29 mouse cellular contexts compared by ENCODE assay signal in the genomic region with DNA sequence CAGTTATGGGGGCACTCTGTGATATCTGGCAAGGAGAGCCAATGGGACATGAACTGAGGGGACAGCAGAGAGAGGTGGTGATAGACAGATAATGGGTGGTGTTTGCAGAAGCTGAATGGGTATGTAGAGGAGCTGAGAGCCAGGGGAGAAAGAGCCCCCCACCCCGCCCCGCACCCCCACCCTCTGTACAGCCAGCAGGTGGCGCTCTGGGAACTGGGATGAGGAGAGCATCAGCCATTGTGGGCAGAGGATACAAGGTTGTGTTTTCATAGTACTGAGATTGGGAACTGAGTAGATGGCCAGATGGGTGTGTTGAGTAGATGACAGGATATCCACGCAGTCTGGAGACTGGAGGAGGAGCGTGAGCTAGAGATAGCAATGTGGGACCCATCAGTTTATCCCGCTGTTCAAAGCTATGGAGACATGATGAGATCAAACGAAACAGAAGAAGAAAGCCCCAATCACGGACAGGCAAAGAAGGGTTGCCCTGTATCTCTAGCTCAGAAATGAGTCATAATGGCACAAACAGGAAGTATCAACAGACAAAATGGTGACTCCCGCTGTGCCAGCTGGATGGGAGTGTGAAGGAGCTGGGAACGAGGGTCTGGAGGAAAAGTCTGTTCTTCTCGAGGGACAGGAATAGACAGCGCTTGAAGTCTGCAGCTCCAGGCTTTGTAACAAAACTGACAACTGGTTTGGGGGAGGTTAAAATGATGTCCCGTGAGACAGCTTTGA. TPM values are rescaled to one million over a fixed set of nuclear protein-coding genes. Genes with fewer than 3 reads are reported as not detected.
DNase-seq lines count a peak whose midpoint lies in the region; ATAC-seq and TF ChIP-seq lines count a peak whose summit lies in the region.
"Had no signal": no experiment of that assay in that cellular context is flagged by ENCODE, and none has a peak within 500 bp of the region (broad histone marks: within the 10 kb centered on the region; RNA-seq: fewer than 3 reads in every experiment).

No protein-coding gene starts in this region.

- H3K4me1 ChIP-seq in forebrain, embryonic 15.5 days = peaks cover 38% of the 10 kb centered on the region
- peaks cover 21% of the 10 kb centered on the region for H3K4me1 ChIP-seq in forebrain, embryonic 10.5 days
- peaks cover 0 to 8% of the 10 kb centered on the region in 2 experiments; a peak in 2 of 4 replicates for H3K4me1 ChIP-seq in liver, embryonic 14.5 days (replicated peaks; ENCODE audit: control insufficient read depth in 2 of 2, insufficient read depth in 2 of 2, low read length in 1 of 2)
- peaks cover under 1% of the 10 kb centered on the region; the same call in 1 of the 2 replicates for H3K4me1 ChIP-seq in liver, postnatal 0 days (ENCODE audit: insufficient read depth)
- H3K4me1 ChIP-seq: heart, embryonic 15.5 days; stomach, embryonic 15.5 days had no signal

- ATAC-seq in forebrain, embryonic 15.5 days (replicated peaks) = no peak
- no peak for ATAC-seq in liver, embryonic 14.5 days (ENCODE audit: insufficient read depth)
- ATAC-seq in liver, postnatal 0 days = no peak
- ATAC-seq: forebrain, embryonic 13.5 days; hindbrain, embryonic 16.5 days; liver, embryonic 12.5 days; midbrain, embryonic 16.5 days had no signal

- 76% methylated on average over 13 of the region's 13 CpGs for WGBS in forebrain, embryonic 15.5 days
- WGBS in forebrain, embryonic 10.5 days = 81% methylated on average over 13 of the region's 13 CpGs
- 56% methylated on average over 13 of the region's 13 CpGs for WGBS in liver, embryonic 14.5 days (ENCODE audit: insufficient replicate concordance)
- 71% methylated on average over 13 of the region's 13 CpGs for WGBS in liver, postnatal 0 days (ENCODE audit: insufficient replicate concordance)

- H3K27ac ChIP-seq in forebrain, embryonic 15.5 days (replicated peaks) = 0 out of 2 replicates have a peak overlapping the region, but pooled peaks have one; percentile 24
- no peak overlapping the region for H3K27ac ChIP-seq in forebrain, embryonic 10.5 days
- no peak overlapping the region for H3K27ac ChIP-seq in liver, embryonic 14.5 days
- no peak overlapping the region for H3K27ac ChIP-seq in liver, postnatal 0 days (ENCODE audit: low read depth)
- H3K27ac ChIP-seq: forebrain, embryonic 13.5 days; heart, embryonic 10.5 days; heart, embryonic 15.5 days; liver, embryonic 12.5 days; midbrain, embryonic 10.5 days; neural tube, embryonic 13.5 days; stomach, embryonic 15.5 days had no signal

- no peak overlapping the region for H3K9ac ChIP-seq in forebrain, embryonic 15.5 days (replicated peaks)
- no peak overlapping the region for H3K9ac ChIP-seq in liver, embryonic 14.5 days (replicated peaks)
- H3K9ac ChIP-seq in liver, postnatal 0 days (replicated peaks) = no peak overlapping the region
- H3K9ac ChIP-seq: forebrain, embryonic 13.5 days; heart, embryonic 15.5 days; liver, embryonic 12.5 days; neural tube, embryonic 13.5 days; stomach, embryonic 15.5 days had no signal

- TF ChIP-seq EP300 in liver, embryonic 14.5 days (IDR thresholded peaks at IDR 0.05; ENCODE audit: low read depth) = no peak
- TF ChIP-seq EP300 in liver, postnatal 0 days (IDR thresholded peaks at IDR 0.05; ENCODE audit: low read depth) = no peak

- no peaks in the 10 kb centered on the region for H3K27me3 ChIP-seq in forebrain, embryonic 15.5 days
- peaks cover 9% of the 10 kb centered on the region; the same call in 1 of the 2 replicates for H3K27me3 ChIP-seq in forebrain, embryonic 10.5 days (ENCODE audit: poor library complexity, severe bottlenecking)
- no peaks in the 10 kb centered on the region for H3K27me3 ChIP-seq in liver, embryonic 14.5 days (ENCODE audit: control insufficient read depth, insufficient read depth, low read length)
- no peaks in the 10 kb centered on the region for H3K27me3 ChIP-seq in liver, postnatal 0 days (ENCODE audit: insufficient read depth, low read length)
- H3K27me3 ChIP-seq: forebrain, embryonic 13.5 days; heart, embryonic 15.5 days; neural tube, embryonic 13.5 days; stomach, embryonic 15.5 days had no signal

- H3K36me3 ChIP-seq in forebrain, embryonic 15.5 days = no peaks in the 10 kb centered on the region
- no peaks in the 10 kb centered on the region for H3K36me3 ChIP-seq in forebrain, embryonic 10.5 days (replicated peaks)
- no peaks in the 10 kb centered on the region for H3K36me3 ChIP-seq in liver, embryonic 14.5 days (replicated peaks; ENCODE audit: control insufficient read depth, insufficient read depth, low read depth)
- no peaks in the 10 kb centered on the region for H3K36me3 ChIP-seq in liver, postnatal 0 days (replicated peaks; ENCODE audit: insufficient read depth, low read length)
- H3K36me3 ChIP-seq: heart, embryonic 10.5 days; heart, embryonic 15.5 days; liver, embryonic 12.5 days; midbrain, embryonic 10.5 days; neural tube, embryonic 13.5 days; stomach, embryonic 15.5 days had no signal

- no peak overlapping the region for H3K4me3 ChIP-seq in forebrain, embryonic 15.5 days
- no peak overlapping the region for H3K4me3 ChIP-seq in forebrain, embryonic 10.5 days
- no peak overlapping the region for H3K4me3 ChIP-seq in liver, embryonic 14.5 days (ENCODE audit: insufficient read depth in 1 of 2, low read depth in 2 of 2, low read length in 2 of 2)
- H3K4me3 ChIP-seq in liver, postnatal 0 days (ENCODE audit: low read depth, low read length) = no peak overlapping the region
- H3K4me3 ChIP-seq: erythroblast, embryonic 14.5 days; forebrain, embryonic 13.5 days; heart, embryonic 10.5 days; heart, embryonic 15.5 days; liver, embryonic 12.5 days; midbrain, embryonic 10.5 days; myocyte; neural tube, embryonic 13.5 days; stomach, embryonic 15.5 days had no signal

- H3K9me3 ChIP-seq in forebrain, embryonic 15.5 days = no peaks in the 10 kb centered on the region
- H3K9me3 ChIP-seq in forebrain, embryonic 10.5 days = no peaks in the 10 kb centered on the region
- no peaks in the 10 kb centered on the region for H3K9me3 ChIP-seq in liver, embryonic 14.5 days (ENCODE audit: control insufficient read depth, low read length)
- H3K9me3 ChIP-seq in liver, postnatal 0 days (ENCODE audit: low read length) = no peaks in the 10 kb centered on the region
- H3K9me3 ChIP-seq: forebrain, embryonic 13.5 days; heart, embryonic 10.5 days; heart, embryonic 15.5 days; liver, embryonic 12.5 days; midbrain, embryonic 10.5 days; neural tube, embryonic 13.5 days; stomach, embryonic 15.5 days had no signal

- no peak overlapping the region for H3K4me2 ChIP-seq in forebrain, embryonic 15.5 days (replicated peaks)
- no peak overlapping the region for H3K4me2 ChIP-seq in liver, embryonic 14.5 days (ENCODE audit: low read depth)
- no peak overlapping the region for H3K4me2 ChIP-seq in liver, postnatal 0 days (ENCODE audit: low read depth, low read length)
- H3K4me2 ChIP-seq: forebrain, embryonic 13.5 days; heart, embryonic 15.5 days; liver, embryonic 12.5 days; neural tube, embryonic 13.5 days; stomach, embryonic 15.5 days had no signal

- 0 out of 2 replicates have a peak, but pooled peaks have one; percentile 21 for TF ChIP-seq CTCF in liver, embryonic 14.5 days (IDR thresholded peaks at IDR 0.05; ENCODE audit: low read depth)
- no peak for TF ChIP-seq CTCF in liver, postnatal 0 days (IDR thresholded peaks at IDR 0.05; ENCODE audit: low read depth)

- no peak for DNase-seq in forebrain, embryonic 10.5 days (ENCODE audit: extremely low spot score, low spot score)
- DNase-seq in liver, embryonic 14.5 days (ENCODE audit: low read depth in 3 of 3, low spot score in 3 of 3) = no peak
- no peak for DNase-seq in liver, postnatal 0 days
- DNase-seq in thymus, postnatal 4 days = peak; percentile 26
- no peak for DNase-seq in thymus, postnatal 36 days
- no peak for DNase-seq in kidney, postnatal 14 days
- DNase-seq: adrenal gland, postnatal 25 days; cerebellum, adult 2 months; gastrocnemius, postnatal 25 days; heart, adult 11 months; kidney, adult 2 months; kidney, postnatal 4 days; left cerebral cortex, postnatal 4 days; lung, adult 2 months; lung, postnatal 14 days; thymus, adult 2 months had no signal

RNA-seq across cellular contexts. Expression of a gene that starts 20.6 kb away (rescaled TPM):
- 0.23 and 0.42 TPM in 2 replicates for polyA plus RNA-seq in forebrain, embryonic 15.5 days (2015; fragmentation: Nextera tagmentation; extraction: Ambion mirVana)
- polyA plus RNA-seq in forebrain, embryonic 10.5 days (2016; fragmentation: Nextera tagmentation; extraction: Ambion mirVana) = 0.64 and 0.66 TPM in 2 replicates
- polyA plus RNA-seq in liver, embryonic 14.5 days (2012; rRNA removed) = 0.11 TPM in 2 replicates
- polyA plus RNA-seq in liver, embryonic 14.5 days (2014; fragmentation: Nextera tagmentation; extraction: Ambion mirVana) = 0.11 and 0.14 TPM in 2 replicates
- polyA plus RNA-seq in liver, postnatal 0 days (2015; fragmentation: Nextera tagmentation; extraction: Ambion mirVana) = 0.05 and 0.11 TPM in 2 replicates
- polyA plus RNA-seq: hindbrain, embryonic 11.5 days; kidney, adult 2 months had no signal

RNA-seq across cellular contexts. Expression of a gene that starts 25.1 kb away (rescaled TPM):
- 80.9 and 88.0 TPM in 2 replicates for polyA plus RNA-seq in forebrain, embryonic 15.5 days (2015; fragmentation: Nextera tagmentation; extraction: Ambion mirVana)
- polyA plus RNA-seq in forebrain, embryonic 10.5 days (2016; fragmentation: Nextera tagmentation; extraction: Ambion mirVana) = 265 and 279 TPM in 2 replicates
- polyA plus RNA-seq in liver, embryonic 14.5 days (2012; rRNA removed) = 12.1 and 13.0 TPM in 2 replicates
- 18.5 and 21.4 TPM in 2 replicates for polyA plus RNA-seq in liver, embryonic 14.5 days (2014; fragmentation: Nextera tagmentation; extraction: Ambion mirVana)
- polyA plus RNA-seq in liver, postnatal 0 days (2015; fragmentation: Nextera tagmentation; extraction: Ambion mirVana) = 7.0 and 7.4 TPM in 2 replicates
